Mouse (Mus musculus) CH12.LX (cell line): ENCODE data around the gene Ceacam9. TPM values are rescaled to one million over a fixed set of nuclear protein-coding genes. Genes with fewer than 3 reads are reported as not detected.
A peak's percentile ranks its signal among the peaks of the same experiment; 100 is the strongest.

ENCODE experiments used
- DNase-seq: peaks from one replicate; pipeline ENCODE4 v3.0.0-alpha.2; 2013; ENCODE audit errors: extremely low read depth
- H3K27ac ChIP-seq: 2 replicates; pipeline ENCODE4 v1.5.1; 2012; ENCODE audit warnings: low read depth, mild to moderate bottlenecking, control low read depth, moderate library complexity; ENCODE audit not compliant: insufficient read depth
- H3K27me3 ChIP-seq: replicated peaks from 2 replicates; pipeline ENCODE3; 2012; ENCODE audit warnings: inconsistent platforms
- H3K36me3 ChIP-seq, 2 experiments: replicated peaks in 1 of 2; 2 replicates each; pipeline versions ENCODE3 to v1.6.1; 2012; ENCODE audit warnings: inconsistent platforms in 1 of 2, low read length in 1 of 2, mild to moderate bottlenecking in 1 of 2, mixed read lengths in 1 of 2, moderate library complexity in 1 of 2; ENCODE audit not compliant: control insufficient read depth in 1 of 2, insufficient read depth in 1 of 2
- H3K4me1 ChIP-seq, 2 experiments: 2 replicates each; pipeline ENCODE4 v1.6.1; 2012; ENCODE audit warnings: inconsistent platforms in 1 of 2, moderate library complexity in 1 of 2; ENCODE audit not compliant: insufficient read depth in 2 of 2, control insufficient read depth in 1 of 2
- H3K4me2 ChIP-seq: 2 replicates; pipeline ENCODE4 v1.6.1; 2012; ENCODE audit warnings: low read depth, mild to moderate bottlenecking, control low read depth; ENCODE audit not compliant: poor library complexity, insufficient read depth, severe bottlenecking
- H3K4me3 ChIP-seq, 3 experiments: fragments of 150-350 bp in 1 of 3; sonication (generic) in 1 of 3; replicated peaks in 1 of 3; 2 replicates each; pipeline versions ENCODE3 to v1.5.1; 2011 to 2012; ENCODE audit warnings: low read depth in 2 of 3, low read length in 2 of 3, mild to moderate bottlenecking in 2 of 3, moderate library complexity in 2 of 3, control low read depth in 1 of 3, improper control_type of control experiment in 1 of 3, inconsistent platforms in 1 of 3, mixed read lengths in 1 of 3; ENCODE audit not compliant: poor library complexity in 1 of 3
- H3K79me2 ChIP-seq: replicated peaks from 2 replicates; pipeline ENCODE4 v1.6.1; 2012; ENCODE audit warnings: mild to moderate bottlenecking, moderate library complexity; ENCODE audit not compliant: control insufficient read depth, poor library complexity, insufficient read depth, severe bottlenecking; ENCODE audit errors: extremely low read depth
- H3K9ac ChIP-seq: 2 replicates; pipeline ENCODE4 v1.6.1; 2012; ENCODE audit warnings: low read depth, mild to moderate bottlenecking, control low read depth, moderate library complexity; ENCODE audit not compliant: insufficient read depth
- H3K9me3 ChIP-seq: replicated peaks from 2 replicates; pipeline ENCODE3; 2012; ENCODE audit warnings: low read length, inconsistent platforms, mixed read lengths
- CHD1 ChIP-seq: IDR thresholded peaks from 2 replicates; pipeline ENCODE4 v1.6.1; 2012; ENCODE audit warnings: low read depth, low read length, improper control_type of control experiment, inconsistent platforms
- CHD2 ChIP-seq: IDR thresholded peaks from 2 replicates; pipeline ENCODE4 v1.6.1; 2011; ENCODE audit warnings: low read length, improper control_type of control experiment
- CTCF ChIP-seq, 2 experiments: IDR thresholded peaks in 1 of 2; conservative IDR thresholded peaks in 1 of 2; 2 replicates each; pipeline ENCODE4 v1.5.1; 2011 to 2012; ENCODE audit warnings: low read depth in 2 of 2, low read length in 2 of 2, improper control_type of control experiment in 1 of 2, inconsistent platforms in 1 of 2, mild to moderate bottlenecking in 1 of 2, moderate library complexity in 1 of 2
- E2F4 ChIP-seq: IDR thresholded peaks from 2 replicates; pipeline ENCODE4 v1.6.1; 2011; ENCODE audit warnings: low read depth, low read length, improper control_type of control experiment; ENCODE audit not compliant: insufficient replicate concordance
- ELF1 ChIP-seq: IDR thresholded peaks from 2 replicates; pipeline ENCODE4 v1.6.1; 2014; ENCODE audit warnings: low read depth, mild to moderate bottlenecking, inconsistent platforms, low read length, improper control_type of control experiment
- ETS1 ChIP-seq: conservative IDR thresholded peaks from 2 replicates; pipeline ENCODE4 v1.6.1; 2012; ENCODE audit warnings: low read depth, mild to moderate bottlenecking, inconsistent platforms, low read length, improper control_type of control experiment, moderate library complexity
- GABPA ChIP-seq: IDR thresholded peaks from 2 replicates; pipeline ENCODE4 v1.6.1; 2012; ENCODE audit warnings: low read depth, low read length, improper control_type of control experiment, inconsistent platforms; ENCODE audit not compliant: insufficient replicate concordance
- HCFC1 ChIP-seq: IDR thresholded peaks from 2 replicates; pipeline ENCODE4 v1.6.1; 2012; ENCODE audit warnings: low read depth, mild to moderate bottlenecking, inconsistent platforms, low read length, improper control_type of control experiment
- IRF4 ChIP-seq: IDR thresholded peaks from 2 replicates; pipeline ENCODE4 v1.6.1; 2014; ENCODE audit warnings: low read depth, mild to moderate bottlenecking, inconsistent platforms, low read length, improper control_type of control experiment
- JUN ChIP-seq: IDR thresholded peaks from 2 replicates; pipeline ENCODE4 v1.6.1; 2011; ENCODE audit warnings: low read depth, mild to moderate bottlenecking, low read length, improper control_type of control experiment, moderate library complexity; ENCODE audit not compliant: insufficient read depth
- JUND ChIP-seq: conservative IDR thresholded peaks from 2 replicates; pipeline ENCODE4 v1.6.1; 2011; ENCODE audit warnings: low read depth, low read length, improper control_type of control experiment
- KAT2A ChIP-seq: IDR thresholded peaks from 2 replicates; pipeline ENCODE4 v1.6.1; 2012; ENCODE audit warnings: low read length, improper control_type of control experiment, inconsistent platforms; ENCODE audit not compliant: insufficient replicate concordance
- MAX ChIP-seq: IDR thresholded peaks from 2 replicates; pipeline ENCODE4 v1.6.1; 2011; ENCODE audit warnings: low read length, improper control_type of control experiment
- MYC ChIP-seq: IDR thresholded peaks from 2 replicates; pipeline ENCODE4 v1.6.1; 2011; ENCODE audit warnings: low read depth, mild to moderate bottlenecking, improper control_type of control experiment, low read length
- NELFE ChIP-seq: IDR thresholded peaks from 2 replicates; pipeline ENCODE4 v1.6.1; 2011; ENCODE audit warnings: low read depth, low read length, improper control_type of control experiment
- RCOR1 ChIP-seq: conservative IDR thresholded peaks from 2 replicates; pipeline ENCODE4 v1.6.1; 2012; ENCODE audit warnings: low read depth, mild to moderate bottlenecking, inconsistent platforms, low read length, improper control_type of control experiment
- SIN3A ChIP-seq: IDR thresholded peaks from 2 replicates; pipeline ENCODE4 v1.6.1; 2012; ENCODE audit warnings: low read length, improper control_type of control experiment, inconsistent platforms
- TCF12 ChIP-seq: IDR thresholded peaks from 2 replicates; pipeline ENCODE4 v1.6.1; 2014; ENCODE audit warnings: low read depth, mild to moderate bottlenecking, inconsistent platforms, low read length, improper control_type of control experiment
- UBTF ChIP-seq: IDR thresholded peaks from 2 replicates; pipeline ENCODE4 v1.6.1; 2012; ENCODE audit warnings: low read depth, mild to moderate bottlenecking, inconsistent platforms, low read length, improper control_type of control experiment, moderate library complexity
- USF2 ChIP-seq: conservative IDR thresholded peaks from 2 replicates; pipeline ENCODE4 v1.6.1; 2011; ENCODE audit warnings: low read depth, low read length, improper control_type of control experiment
- dilution Hi-C: fragments of 300-500 bp; cut with MboI; formaldehyde crosslinking; loops from 2 replicates; pipeline ENCODE4 v1.14.3; 2020; ENCODE audit warnings: low sequenced_read_pairs; ENCODE audit not compliant: extremely low pct_unique_long_range_greater_than_20kb, extremely low pct_ligation_motif_present
- in situ Hi-C: fragments of 300-500 bp; cut with MboI; formaldehyde crosslinking; loops from 3 replicates; pipeline ENCODE4 v1.14.3; 2019; ENCODE audit warnings: low sequenced_read_pairs, low pct_ligation_motif_present, low pct_unique_long_range_greater_than_20kb, mixed read lengths
- polyA plus RNA-seq: library from polyadenylated mRNA; unstranded; fragments of >175 nt; gene quantifications from 2 replicates; pipeline ENCODE4 v1.2.1, GENCODE M21; 2012; ENCODE audit warnings: low read depth; ENCODE audit not compliant: insufficient read length
- total RNA-seq, 2 experiments: library from RNA; depleted of rRNA; stranded (reverse); fragments of 300-350 nt in 1 of 2; fragments of >200 nt in 1 of 2; gene quantifications; 2 replicates each; pipeline ENCODE4 v1.2.3; 2012 to 2014

Gene Ceacam9
- total and polyA plus RNA-seq, 3 experiments: 0.21 TPM; not detected in 2

GRCm38 (mm10) chr7:16739056-16739604 lies 17.4 kb downstream of the Ceacam9 start:
- TF ChIP-seq CTCF (conservative IDR thresholded peaks at IDR 0.05 in 1 of 2, IDR thresholded peaks at IDR 0.05 in 1 of 2; ENCODE audit: low read depth in 2 of 2, low read length in 2 of 2): no peak
- no peak for TF ChIP-seq UBTF
- no peak for TF ChIP-seq HCFC1
- TF ChIP-seq ELF1: no peak
- TF ChIP-seq MYC: no peak
- no peak for TF ChIP-seq E2F4
- no peak for TF ChIP-seq NELFE
- no peak for TF ChIP-seq ETS1
- TF ChIP-seq SIN3A: no peak
- no peak for TF ChIP-seq MAX

GRCm38 (mm10) chr7:16745373-16745772 lies 23.6 kb downstream of the Ceacam9 start:
- dilution Hi-C loops: no loop called here
- no peak for DNase-seq
- TF ChIP-seq CHD2 (no peak), CHD1 (no peak), MAX (no peak), KAT2A (no peak), CTCF (conservative IDR thresholded peaks at IDR 0.05 in 1 of 2, IDR thresholded peaks at IDR 0.05 in 1 of 2; ENCODE audit: low read depth in 2 of 2, low read length in 2 of 2) (no peak), HCFC1 (no peak), RCOR1 (no peak), JUN (no peak), TCF12 (no peak), IRF4 (no peak), GABPA (no peak), NELFE (no peak), JUND (no peak), USF2 (no peak), SIN3A (no peak), UBTF (no peak)
- no peaks in the 10 kb centered on the region for H3K9me3 ChIP-seq
- H3K4me2 ChIP-seq: no peak overlapping the region
- H3K36me3 ChIP-seq: peaks cover 48 to 93% of the 10 kb centered on the region in 2 experiments
- H3K27me3 ChIP-seq: no peaks in the 10 kb centered on the region
- no peak overlapping the region for H3K4me3 ChIP-seq
- in situ Hi-C loops: loop anchor here (5.0 kb wide), 1 partner anchor 37 kb away; the partner anchor contains the start of gene Slc1a5
- peaks cover 0 to 4% of the 10 kb centered on the region in 2 experiments; a peak in 2 of 4 replicates for H3K4me1 ChIP-seq
- no peak overlapping the region for H3K9ac ChIP-seq
- peaks cover 4% of the 10 kb centered on the region; the same call in 1 of the 2 replicates for H3K79me2 ChIP-seq
- H3K27ac ChIP-seq: no peak overlapping the region

More at GRCm38 (mm10) chr7:16739056-16739604, 17.4 kb downstream of the Ceacam9 start:
- in situ Hi-C loops (no loop called here), dilution Hi-C loops (no loop called here)
- Histone ChIP-seq H3K27me3 (no peaks in the 10 kb centered on the region), H3K27ac (no peak overlapping the region), H3K4me1 (peaks cover 5 to 21% of the 10 kb centered on the region in 2 experiments), H3K79me2 (peaks cover 12% of the 10 kb centered on the region; the same call in 1 of the 2 replicates), H3K9ac (peak overlapping the region; percentile 81), H3K4me3 (peak overlapping the region; percentile 79 to 95 (median 94)), H3K36me3 (peaks cover 12 to 37% of the 10 kb centered on the region in 2 experiments), H3K4me2 (peak overlapping the region; percentile 89), H3K9me3 (no peaks in the 10 kb centered on the region)
- no peak for DNase-seq
